Mouse (Mus musculus) heart, adult 8-10 months (tissue): ENCODE measurements at regions not wholly inside any gene's neighbourhood (a gene's known extent, or its start where the extent isn't known, plus 50 kb on each side); places are given as distances from the start of the nearest gene placed in this dataset.
A peak's percentile ranks its signal among the peaks of the same experiment; 100 is the strongest.

Experiments used
- DNase-seq: peaks from one replicate; pipeline ENCODE4 v3.0.0; 2022; ENCODE audit warnings: low spot score

- no peak for DNase-seq
These were observed 63.9 kb upstream of the Tnrc6a start for GRCm38 (mm10) chr7:123059718-123060337.

- no peak for DNase-seq
These were observed 60.2 kb upstream of the Tnrc6a start for GRCm38 (mm10) chr7:123063264-123064011.

- DNase-seq = peak; percentile 33
These were observed 57.7 kb upstream of the Tnrc6a start for GRCm38 (mm10) chr7:123065951-123066351.

GRCm38 (mm10) chr7:123067396-123067795 lies 56.3 kb upstream of the Tnrc6a start:
- no peak for DNase-seq

- DNase-seq = no peak
These were observed 55.4 kb upstream of the Tnrc6a start for GRCm38 (mm10) chr7:123068241-123068640.

- DNase-seq = no peak
These were observed 54.9 kb upstream of the Tnrc6a start for GRCm38 (mm10) chr7:123068715-123069273.

GRCm38 (mm10) chr7:123069280-123069679 lies 54.4 kb upstream of the Tnrc6a start:
- DNase-seq = peak; percentile 19

GRCm38 (mm10) chr7:123070861-123071260 lies 52.8 kb upstream of the Tnrc6a start:
- DNase-seq = no peak
